Comparison of ENCODE assay signal across 8 mouse cellular contexts in genomic region chr9:43482101-43483090, GRCm38 (mm10).
A peak's percentile ranks its signal among the peaks of the same experiment; 100 is the strongest.
DNase-seq lines count a peak whose midpoint lies in the region; ATAC-seq and TF ChIP-seq lines count a peak whose summit lies in the region.
"Had no signal": no experiment of that assay in that cellular context is flagged by ENCODE, and none has a peak within 500 bp of the region (broad histone marks: within the 10 kb centered on the region; RNA-seq: fewer than 3 reads in every experiment).

No protein-coding gene starts in this region.

- H3K27ac ChIP-seq in heart, adult 2 months: peak overlapping the region; percentile 75
- no peak overlapping the region for H3K27ac ChIP-seq in heart, embryonic 11.5 days (ENCODE audit: low read depth, low read length)

- no peak for TF ChIP-seq CTCF in heart, adult 2 months (IDR thresholded peaks at IDR 0.05)

- no peak for TF ChIP-seq EP300 in heart, adult 2 months (IDR thresholded peaks at IDR 0.05; ENCODE audit: insufficient read depth, low read depth, low read length)

- H3K27me3 ChIP-seq in heart, adult 2 months (ENCODE audit: control insufficient read depth, insufficient read depth, low read length): no peaks in the 10 kb centered on the region
- no peaks in the 10 kb centered on the region for H3K27me3 ChIP-seq in heart, embryonic 11.5 days (ENCODE audit: control insufficient read depth, insufficient read depth, low read length)

- H3K79me2 ChIP-seq in heart, adult 2 months (replicated peaks; ENCODE audit: control insufficient read depth, insufficient read depth, low read length): no peaks in the 10 kb centered on the region

- H3K4me3 ChIP-seq in heart, adult 2 months: no peak overlapping the region
- H3K4me3 ChIP-seq in heart, embryonic 11.5 days (ENCODE audit: low read depth, low read length): no peak overlapping the region

- H3K9ac ChIP-seq in heart, adult 2 months (ENCODE audit: low read depth, low read length): no peak overlapping the region
- H3K9ac ChIP-seq in heart, embryonic 11.5 days (ENCODE audit: low read depth, low read length): no peak overlapping the region

- no peaks in the 10 kb centered on the region for H3K9me3 ChIP-seq in heart, embryonic 11.5 days (replicated peaks; ENCODE audit: control insufficient read depth, low read length)

- WGBS in heart, adult 2 months: 68% methylated on average over 11 of the region's 11 CpGs
- 75% methylated on average over 11 of the region's 11 CpGs for WGBS in heart, embryonic 11.5 days (ENCODE audit: insufficient replicate concordance)

- intact Hi-C loops in heart, adult 2 months (cut with DNase I): no loop called here

- peak; percentile 65 to 77 for DNase-seq in heart, adult 2 months
- DNase-seq in gastrocnemius, postnatal 25 days: peak; percentile 85
- peak; percentile 50 to 75 for DNase-seq in layer of hippocampus, adult 8-10 months (ENCODE audit: low spot score in 2 of 2)
- peak; percentile 49 for DNase-seq in right cerebral cortex, postnatal 4 days
- no peak for DNase-seq in kidney, adult 9 months
- DNase-seq: liver had no signal

- ATAC-seq in heart, embryonic 11.5 days (replicated peaks; ENCODE audit: insufficient number of reproducible peaks, low FRiP score, low TSS enrichment): no peak
- no peak for ATAC-seq in activated CD4-positive, CD25-positive, alpha-beta regulatory T cell, adult 4 months

- TF ChIP-seq POLR2A in heart, adult 2 months (IDR thresholded peaks at IDR 0.05; ENCODE audit: insufficient read depth, low read depth, low read length): no peak

- H3K4me1 ChIP-seq in heart, adult 2 months (ENCODE audit: control insufficient read depth, insufficient read depth, low read length): no peaks in the 10 kb centered on the region; the same call in 1 of the 2 replicates
- H3K4me1 ChIP-seq in heart, embryonic 11.5 days (ENCODE audit: control insufficient read depth, insufficient read depth, low read length): no peaks in the 10 kb centered on the region

- no peak overlapping the region for H3K4me2 ChIP-seq in heart, embryonic 11.5 days

- H3K36me3 ChIP-seq in heart, adult 2 months (ENCODE audit: control insufficient read depth, insufficient read depth, low read length): no peaks in the 10 kb centered on the region
- H3K36me3 ChIP-seq in heart, embryonic 11.5 days (ENCODE audit: control insufficient read depth, insufficient read depth, low read length): no peaks in the 10 kb centered on the region
